Mouse (Mus musculus) natural killer cell, adult 2 months (primary cell): ENCODE measurements around the gene Lin28b.

Experiments
- DNase-seq, 2 experiments: peaks; one replicate each; pipeline ENCODE4 v3.0.0; 2022; ENCODE audit warnings: low spot score in 2 of 2

Lin28b gene

GRCm38 (mm10) chr10:45485761-45486602 lies at the start of gene Lin28b:
Gene Lin28b (minus strand): TSS chr10:45486395.
- peak; percentile 1 to 11 for DNase-seq

- no peak for DNase-seq
Observed at GRCm38 (mm10) chr10:45511764-45512163, 25.6 kb upstream of the Lin28b start.

GRCm38 (mm10) chr10:45510662-45511061 lies 24.5 kb upstream of the Lin28b start:
- DNase-seq = no peak

- DNase-seq = no peak
Observed at GRCm38 (mm10) chr10:45500259-45500658, 14.1 kb upstream of the Lin28b start.

- DNase-seq = no peak
Observed at GRCm38 (mm10) chr10:45486603-45486946, 380 bp upstream of the Lin28b start.

GRCm38 (mm10) chr10:45485226-45485760 lies 902 bp downstream of the Lin28b start:
- DNase-seq = no peak

- no peak for DNase-seq
Observed at GRCm38 (mm10) chr10:45483210-45483609, 3.0 kb downstream of the Lin28b start.

- DNase-seq = no peak
Observed at GRCm38 (mm10) chr10:45473663-45474333, 12.4 kb downstream of the Lin28b start.

GRCm38 (mm10) chr10:45473143-45473484 lies 13.1 kb downstream of the Lin28b start:
- no peak for DNase-seq

GRCm38 (mm10) chr10:45472431-45473142 lies 13.6 kb downstream of the Lin28b start:
- no peak for DNase-seq

- no peak for DNase-seq
Observed at GRCm38 (mm10) chr10:45471321-45471720, 14.9 kb downstream of the Lin28b start.

GRCm38 (mm10) chr10:45470079-45470739 lies 16.0 kb downstream of the Lin28b start:
- no peak for DNase-seq

- DNase-seq = no peak
Observed at GRCm38 (mm10) chr10:45469027-45469996, 16.9 kb downstream of the Lin28b start.

GRCm38 (mm10) chr10:45468180-45468915 lies 17.8 kb downstream of the Lin28b start:
- no peak for DNase-seq

- DNase-seq = no peak
Observed at GRCm38 (mm10) chr10:45458637-45459036, 27.6 kb downstream of the Lin28b start.

GRCm38 (mm10) chr10:45458074-45458473 lies 28.1 kb downstream of the Lin28b start:
- DNase-seq = no peak

GRCm38 (mm10) chr10:45446625-45447024 lies 39.6 kb downstream of the Lin28b start:
- no peak for DNase-seq

- DNase-seq = no peak
Observed at GRCm38 (mm10) chr10:45446215-45446614, 40.0 kb downstream of the Lin28b start.

GRCm38 (mm10) chr10:45422372-45422771 lies 63.8 kb downstream of the Lin28b start:
- DNase-seq = no peak

- DNase-seq = no peak
Observed at GRCm38 (mm10) chr10:45412144-45412543, 74.1 kb downstream of the Lin28b start.
